Mouse (Mus musculus): ENCODE data around the gene Sap30bp.

Gene Sap30bp

GRCm38 (mm10) chr11:115955195-115955858 is 22.2 kb downstream of the Sap30bp start:
- in situ Hi-C loops (cut with MboI, MseI), result no loop called here

DNA sequence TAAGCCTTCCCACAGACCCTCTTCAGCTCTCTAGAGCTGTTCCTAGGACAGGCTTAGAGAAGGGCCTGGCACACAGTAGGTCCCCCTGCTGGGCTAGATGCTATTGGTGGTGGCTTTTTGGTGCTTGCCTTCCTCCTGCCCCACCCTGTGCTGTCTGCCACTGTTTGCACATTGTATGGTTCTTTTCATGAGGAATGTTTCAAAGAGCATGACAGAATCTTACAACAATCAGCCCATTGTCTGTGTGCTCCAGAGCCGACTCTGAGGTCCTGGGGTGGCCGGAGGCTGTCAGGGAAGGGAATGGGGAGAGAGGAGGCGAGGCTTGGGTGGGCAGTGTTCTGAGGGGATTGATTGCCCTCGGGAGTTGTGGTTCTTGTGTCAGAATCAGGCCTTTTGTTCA is 23.4 kb downstream of the Sap30bp start:
- in situ Hi-C loops (cut with MboI, MseI), result no loop called here

- in situ Hi-C loops (cut with MboI, MseI), result no loop called here
Observed at GRCm38 (mm10) chr11:115957971-115958370, 24.9 kb downstream of the Sap30bp start.

DNA sequence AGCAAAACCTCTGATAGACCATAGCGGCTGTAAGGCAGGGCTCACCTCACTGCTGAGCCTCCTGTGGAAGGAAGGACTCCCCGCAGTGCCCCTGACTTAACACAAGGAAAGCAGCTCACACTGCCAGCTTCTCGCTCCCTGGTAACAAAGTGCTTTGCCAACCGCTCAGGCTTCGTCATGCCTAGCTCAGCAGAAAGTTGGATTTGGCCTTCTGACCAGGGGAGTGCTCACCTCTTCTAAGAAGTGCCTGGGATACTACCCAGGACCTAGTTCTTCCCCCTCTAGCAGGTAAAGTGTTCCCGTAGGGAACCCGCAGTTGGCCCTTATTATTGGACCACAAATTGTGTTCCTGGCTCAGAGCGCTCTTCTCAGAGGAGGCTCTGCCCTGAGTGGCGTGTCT is 25.9 kb downstream of the Sap30bp start:
- in situ Hi-C loops (cut with MboI, MseI), result no loop called here

DNA sequence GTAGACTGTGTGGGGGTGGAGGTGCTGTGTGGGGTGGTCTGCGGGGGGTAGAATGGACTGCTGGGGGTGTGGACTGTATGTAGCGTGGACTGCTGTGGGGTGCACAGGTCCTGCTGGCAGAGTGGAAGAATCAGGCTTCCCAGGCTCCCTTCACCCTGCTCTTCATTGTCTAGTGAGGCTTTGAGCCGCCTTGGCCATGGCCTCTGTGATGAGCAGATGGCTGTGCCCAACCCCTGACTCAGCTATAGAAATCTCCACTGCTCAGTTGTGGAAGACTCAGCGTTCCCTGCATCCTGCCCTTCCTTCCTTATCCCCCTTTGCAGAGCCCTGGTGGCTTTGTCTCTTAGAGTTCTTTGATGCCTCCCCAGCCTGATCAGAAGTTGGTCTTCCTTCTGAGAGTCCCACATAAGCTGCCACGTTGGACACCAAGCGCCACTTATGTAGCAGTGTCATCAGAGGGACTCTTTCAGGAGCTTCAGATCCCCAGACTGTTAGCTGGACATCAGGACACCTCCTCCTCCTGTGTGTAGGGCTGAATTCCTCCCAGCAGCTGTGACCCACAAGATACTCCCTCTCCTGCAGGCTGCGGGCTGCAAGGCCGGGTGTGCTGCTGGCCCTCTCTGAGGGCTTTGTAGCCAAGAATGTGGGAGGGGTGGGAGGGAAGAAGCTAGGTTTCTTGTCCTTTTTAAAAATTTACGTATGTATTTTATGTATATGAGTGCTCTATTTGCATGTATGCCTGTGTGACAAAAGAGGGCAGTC is 29.8 kb downstream of the Sap30bp start:
- in situ Hi-C loops (cut with MboI, MseI), result no loop called here

GRCm38 (mm10) chr11:115964977-115965604 is 32.0 kb downstream of the Sap30bp start:
- in situ Hi-C loops (cut with MboI, MseI), result no loop called here

- in situ Hi-C loops (cut with MboI, MseI), result no loop called here
Observed at GRCm38 (mm10) chr11:115968731-115969405, 35.8 kb downstream of the Sap30bp start.

- in situ Hi-C loops (cut with MboI, MseI), result no loop called here
Observed at GRCm38 (mm10) chr11:115970006-115970673, 37.1 kb downstream of the Sap30bp start.

DNA sequence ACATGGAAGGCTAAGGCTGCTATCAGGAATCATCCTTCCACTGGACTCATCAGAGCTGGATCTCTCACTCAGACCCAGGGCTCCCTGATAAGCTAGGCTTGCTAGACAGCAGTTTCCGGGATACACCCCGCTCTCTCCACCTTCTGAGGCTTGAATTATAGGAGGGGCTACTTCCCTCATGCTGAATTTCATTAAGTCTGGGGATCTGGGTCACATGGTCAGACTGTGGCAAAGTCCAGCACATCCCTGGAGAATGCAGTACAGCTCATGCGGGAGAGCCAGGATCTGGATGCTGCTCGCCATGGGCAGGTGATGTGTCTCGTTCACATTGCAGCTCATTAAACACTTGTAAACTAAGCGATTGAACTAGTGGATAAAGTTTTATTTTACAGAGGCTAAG is 37.9 kb downstream of the Sap30bp start:
- in situ Hi-C loops (cut with MboI, MseI), result no loop called here

GRCm38 (mm10) chr11:115974309-115975082 is 41.4 kb downstream of the Sap30bp start, which contains the start of gene Itgb4:
TSS of gene Itgb4 (plus strand) at chr11:115974709.
- in situ Hi-C loops (cut with MboI, MseI), result no loop called here

- in situ Hi-C loops (cut with MboI, MseI), result no loop called here
Observed at GRCm38 (mm10) chr11:115975083-115975420, 42.0 kb downstream of the Sap30bp start.

GRCm38 (mm10) chr11:115975544-115975943 is 42.5 kb downstream of the Sap30bp start:
- in situ Hi-C loops (cut with MboI, MseI), result no loop called here

GRCm38 (mm10) chr11:115982472-115982871 is 49.4 kb downstream of the Sap30bp start:
- in situ Hi-C loops (cut with MboI, MseI), result no loop called here

- in situ Hi-C loops (cut with MboI, MseI), result no loop called here
Observed at GRCm38 (mm10) chr11:115983291-115983690, 50.2 kb downstream of the Sap30bp start.

DNA sequence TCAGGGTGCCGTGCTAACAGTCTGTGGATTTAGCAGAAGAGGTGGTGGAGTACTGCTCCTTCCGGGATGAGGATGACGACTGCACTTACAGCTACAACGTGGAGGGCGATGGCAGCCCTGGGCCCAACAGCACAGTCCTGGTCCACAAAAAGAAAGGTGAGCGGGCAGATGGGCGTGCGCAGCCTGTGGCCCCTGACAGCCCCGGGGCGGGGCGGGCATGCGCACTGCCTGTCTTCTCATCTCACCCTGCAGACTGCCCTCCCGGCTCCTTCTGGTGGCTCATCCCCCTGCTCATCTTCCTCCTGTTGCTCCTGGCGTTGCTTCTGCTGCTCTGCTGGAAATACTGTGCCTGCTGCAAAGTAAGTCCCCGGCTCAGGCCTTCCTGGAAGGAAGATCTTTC is 56.6 kb downstream of the Sap30bp start:
- in situ Hi-C loops (cut with MboI, MseI), result loop anchor here in 1 of 2 experiments (10.0 kb wide), 1 partner anchor 45 kb away; no protein-coding TSS in a partner anchor

DNA sequence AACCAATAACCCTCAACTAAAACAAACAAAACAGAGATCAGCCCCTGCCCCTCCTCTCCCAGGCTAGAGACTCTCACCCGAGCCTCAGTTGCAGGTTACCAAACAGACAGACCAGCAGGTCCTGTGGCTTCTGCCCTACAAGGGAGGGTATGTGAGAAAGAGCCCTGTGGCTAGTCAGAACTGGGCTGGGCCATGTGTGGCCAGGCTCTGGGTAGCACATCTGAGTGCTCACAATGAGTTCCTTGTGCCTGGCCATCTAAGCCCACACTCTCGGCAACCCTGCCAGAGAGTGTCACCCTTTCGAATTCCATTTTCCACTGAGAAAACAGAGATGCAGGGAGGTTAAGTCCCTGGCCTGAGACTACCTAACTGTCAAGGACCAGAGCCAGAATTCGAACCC is 59.0 kb downstream of the Sap30bp start:
- in situ Hi-C loops (cut with MboI, MseI), result loop anchor here in 1 of 2 experiments (10.0 kb wide), 1 partner anchor 47 kb away; no protein-coding TSS in a partner anchor

DNA sequence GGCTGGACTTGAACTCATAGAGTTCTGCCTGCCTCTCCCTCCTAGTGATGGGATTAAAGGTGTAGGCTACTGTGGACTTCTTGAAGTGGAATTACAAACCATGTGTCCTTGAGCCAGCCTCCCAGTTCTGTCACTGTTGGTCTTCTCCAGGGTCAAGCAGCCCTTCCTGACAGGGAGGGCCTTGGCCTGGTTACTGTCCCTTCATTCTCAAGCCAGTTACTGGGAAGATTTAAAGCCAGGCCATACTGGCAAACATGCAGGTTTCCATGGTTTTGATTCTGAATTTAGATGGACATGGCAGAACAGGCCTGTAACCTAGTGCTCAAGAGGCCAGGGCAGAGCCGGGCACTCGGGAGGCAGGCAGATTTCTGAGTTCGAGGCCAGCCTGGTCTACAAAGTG is 62.2 kb downstream of the Sap30bp start:
- in situ Hi-C loops (cut with MboI, MseI), result loop anchor here in 1 of 2 experiments (10.0 kb wide), 1 partner anchor 50 kb away; no protein-coding TSS in a partner anchor

DNA sequence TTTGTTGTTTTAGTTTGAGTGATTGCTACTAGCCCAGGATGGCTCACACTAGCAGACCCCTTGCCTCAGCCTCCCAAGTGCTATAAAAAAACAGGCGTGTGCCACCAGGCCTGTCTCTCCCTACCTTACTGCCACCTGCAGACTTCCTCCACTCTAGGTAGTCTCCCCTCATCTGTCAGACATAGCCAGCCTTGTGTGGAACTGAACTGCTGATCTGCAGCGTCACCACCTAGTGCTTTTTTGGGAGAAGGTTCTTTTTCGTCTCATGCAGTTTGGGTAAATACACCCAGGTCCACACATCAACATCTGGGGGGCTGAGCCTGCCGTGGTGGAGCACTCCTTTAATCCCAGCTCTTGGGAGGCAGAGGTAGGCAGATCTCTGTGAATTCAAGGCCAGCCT is 64.0 kb downstream of the Sap30bp start:
- in situ Hi-C loops (cut with MboI, MseI), result loop anchor here in 1 of 2 experiments (10.0 kb wide), 1 partner anchor 52 kb away; no protein-coding TSS in a partner anchor

DNA sequence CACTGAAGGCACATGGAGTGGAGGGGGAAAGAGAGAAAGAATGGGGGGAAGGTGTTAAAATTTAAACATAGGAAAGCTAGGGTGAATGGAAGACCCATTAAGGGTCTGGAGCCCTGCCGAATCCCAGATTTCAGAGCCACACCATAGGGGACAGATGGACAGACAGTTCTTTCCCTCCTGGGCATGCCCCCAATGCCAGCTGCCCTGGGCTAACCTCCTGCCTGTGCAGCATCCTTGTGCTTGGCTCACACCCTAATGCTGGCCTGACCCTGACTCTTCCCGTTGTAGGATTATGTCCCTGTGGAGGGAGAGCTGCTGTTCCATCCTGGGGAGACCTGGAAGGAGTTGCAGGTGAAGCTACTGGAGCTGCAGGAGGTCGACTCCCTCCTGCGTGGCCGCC is 64.6 kb downstream of the Sap30bp start:
- in situ Hi-C loops (cut with MboI, MseI), result loop anchor here in 1 of 2 experiments (10.0 kb wide), 1 partner anchor 53 kb away; no protein-coding TSS in a partner anchor

DNA sequence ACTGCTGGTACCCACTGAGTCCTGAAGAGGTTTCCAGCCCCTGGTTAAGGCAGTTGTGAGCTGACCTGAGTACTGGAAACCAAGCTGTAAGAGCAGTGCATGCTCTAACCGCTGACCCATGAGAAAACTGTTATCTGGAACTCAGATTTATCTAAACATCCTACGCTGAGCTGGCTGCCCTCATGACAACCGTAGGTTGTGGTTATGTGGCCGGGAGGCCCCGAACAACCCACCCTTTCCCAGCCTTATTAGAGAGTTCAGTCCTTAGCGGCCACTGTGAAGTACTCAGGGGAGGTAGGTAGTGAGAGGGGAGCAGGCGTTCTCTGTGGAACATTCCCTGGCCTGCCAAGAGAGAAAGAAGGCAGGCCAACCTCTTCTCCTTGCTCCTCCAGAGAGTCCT is 65.9 kb downstream of the Sap30bp start:
- in situ Hi-C loops (cut with MboI, MseI), result loop anchor here in 1 of 2 experiments (10.0 kb wide), 1 partner anchor 54 kb away; no protein-coding TSS in a partner anchor
